Mouse (Mus musculus) limb, embryonic 14.5 days (tissue): ENCODE measurements around the gene Cfap73. TPM values are rescaled to one million over a fixed set of nuclear protein-coding genes. Genes with fewer than 3 reads are reported as not detected.

Experiments
- ATAC-seq: fragments of 200-750 bp; cut with Nextera tagmentation; 2 replicates; pipeline ENCODE4 v1.8.0; 2017; ENCODE audit warnings: low read depth, moderate number of reproducible peaks, moderate TSS enrichment; ENCODE audit not compliant: low FRiP score
- DNase-seq: peaks from one replicate; pipeline ENCODE4 v3.0.0-alpha.2; 2015; ENCODE audit warnings: low spot score
- H3K27ac ChIP-seq: fragments of 300-500 bp; sonication (generic); replicated peaks from 2 replicates; pipeline ENCODE4 v1.5.1; 2014; ENCODE audit warnings: low read depth, mild to moderate bottlenecking, low read length, moderate library complexity, mixed read lengths
- H3K27me3 ChIP-seq: fragments of 300-500 bp; sonication (generic); 2 replicates; pipeline ENCODE4 v1.6.1; 2014; ENCODE audit warnings: low read length, mixed read lengths; ENCODE audit not compliant: control insufficient read depth, insufficient read depth
- H3K36me3 ChIP-seq: fragments of 300-500 bp; sonication (generic); 2 replicates; pipeline ENCODE4 v1.6.1; 2014; ENCODE audit warnings: mild to moderate bottlenecking, low read length, moderate library complexity, mixed read lengths; ENCODE audit not compliant: control insufficient read depth, insufficient read depth
- H3K4me1 ChIP-seq: fragments of 300-500 bp; sonication (generic); 2 replicates; pipeline ENCODE4 v1.6.1; 2014; ENCODE audit warnings: antibody characterized with exemption, low read length, mixed read lengths; ENCODE audit not compliant: control insufficient read depth, insufficient read depth
- H3K4me2 ChIP-seq: fragments of 300-500 bp; sonication (generic); replicated peaks from 2 replicates; pipeline ENCODE4 v1.6.1; 2014; ENCODE audit warnings: low read depth, mild to moderate bottlenecking, low read length, moderate library complexity; ENCODE audit not compliant: severe bottlenecking
- H3K4me3 ChIP-seq: fragments of 300-500 bp; sonication (generic); replicated peaks from 2 replicates; pipeline ENCODE4 v1.5.1; 2014; ENCODE audit warnings: low read length
- H3K9ac ChIP-seq: fragments of 300-500 bp; sonication (generic); 2 replicates; pipeline ENCODE4 v1.6.1; 2014; ENCODE audit warnings: mild to moderate bottlenecking, low read depth, low read length, moderate library complexity; ENCODE audit not compliant: severe bottlenecking
- H3K9me3 ChIP-seq: fragments of 300-500 bp; sonication (generic); 2 replicates; pipeline ENCODE4 v1.6.1; 2016; ENCODE audit warnings: low read length; ENCODE audit not compliant: control insufficient read depth
- POLR2A ChIP-seq: fragments of 200-500 bp; IDR thresholded peaks from 2 replicates; pipeline ENCODE4 v1.8.0; 2012; ENCODE audit warnings: inconsistent platforms, mild to moderate bottlenecking, moderate library complexity, borderline replicate concordance; ENCODE audit not compliant: insufficient read depth, insufficient read length; ENCODE audit errors: extremely low read depth
- WGBS: fragments of 180-500 bp; shearing (Covaris S2); extraction: QIAGEN DNeasy Blood & Tissue Kit; methylation state at CpG from one replicate; pipeline ENCODE4 v1.1.7; 2014; 5-methylcytosine and 5-hydroxymethylcytosine counted together
- polyA plus RNA-seq, 2 experiments: library from polyadenylated mRNA; depleted of rRNA in 1 of 2; stranded (reverse) in 1 of 2; unstranded in 1 of 2; fragments of >200 nt; fragmentation: Nextera tagmentation in 1 of 2; extraction: Ambion mirVana in 1 of 2; gene quantifications; 2 replicates each; pipeline versions ENCODE4 v1.2.1 to v1.2.3; 2012 to 2014

The Cfap73 gene
- polyA plus RNA-seq, 2 experiments = not detected

GRCm38 (mm10) chr5:120606590-120607200 lies 27.3 kb downstream of the Cfap73 start:
- DNase-seq = no peak
- Histone ChIP-seq H3K4me3 (no peak overlapping the region), H3K27ac (no peak overlapping the region), H3K9me3 (no peaks in the 10 kb centered on the region), H3K36me3 (0 out of 2 replicates have a peak, but pooled peaks cover 10% of the 10 kb centered on the region), H3K27me3 (no peaks in the 10 kb centered on the region), H3K4me1 (peaks cover 8% of the 10 kb centered on the region), H3K4me2 (no peak overlapping the region), H3K9ac (no peak overlapping the region)
- no peak for TF ChIP-seq POLR2A
- 66% methylated on average over 25 of the region's 25 CpGs for WGBS
- ATAC-seq = no peak

- Histone ChIP-seq H3K36me3 (0 out of 2 replicates have a peak, but pooled peaks cover 10% of the 10 kb centered on the region), H3K4me3 (peak overlapping the region; percentile 35), H3K9ac (0 out of 2 replicates have a peak overlapping the region, but pooled peaks have one; percentile 25), H3K27ac (no peak overlapping the region), H3K4me1 (no peaks in the 10 kb centered on the region), H3K9me3 (no peaks in the 10 kb centered on the region), H3K27me3 (no peaks in the 10 kb centered on the region), H3K4me2 (peak overlapping the region; percentile 61)
- ATAC-seq (peak; percentile 79), DNase-seq (peak; percentile 94)
- WGBS = 3% methylated on average over 7 of the region's 8 CpGs
- TF ChIP-seq POLR2A = 0 out of 2 replicates have a peak, but pooled peaks have one; percentile 23
Measured at GRCm38 (mm10) chr5:120605688-120606087, 28.3 kb downstream of the Cfap73 start.

GRCm38 (mm10) chr5:120605241-120605661 lies 28.8 kb downstream of the Cfap73 start:
- peak; percentile 14; the same call in 1 of the 2 replicates for ATAC-seq

GRCm38 (mm10) chr5:120604839-120605238 lies 29.2 kb downstream of the Cfap73 start:
- Histone ChIP-seq H3K36me3 (0 out of 2 replicates have a peak, but pooled peaks cover 10% of the 10 kb centered on the region), H3K4me2 (peak overlapping the region; percentile 61), H3K27ac (no peak overlapping the region), H3K27me3 (no peaks in the 10 kb centered on the region), H3K9ac (0 out of 2 replicates have a peak overlapping the region, but pooled peaks have one; percentile 25), H3K4me3 (peak overlapping the region; percentile 35), H3K9me3 (no peaks in the 10 kb centered on the region), H3K4me1 (no peaks in the 10 kb centered on the region)
- ATAC-seq (peak; percentile 46; the same call in 1 of the 2 replicates), DNase-seq (peak; percentile 76)
- WGBS = 4% methylated on average over 6 of the region's 6 CpGs
- TF ChIP-seq POLR2A = no peak

More at GRCm38 (mm10) chr5:120605241-120605661, 28.8 kb downstream of the Cfap73 start:
- no peak for TF ChIP-seq POLR2A
- Histone ChIP-seq H3K36me3 (0 out of 2 replicates have a peak, but pooled peaks cover 10% of the 10 kb centered on the region), H3K4me3 (peak overlapping the region; percentile 35), H3K9ac (peak overlapping the region; percentile 25; the same call in 1 of the 2 replicates), H3K4me2 (peak overlapping the region; percentile 61), H3K9me3 (no peaks in the 10 kb centered on the region), H3K27me3 (no peaks in the 10 kb centered on the region), H3K4me1 (no peaks in the 10 kb centered on the region), H3K27ac (no peak overlapping the region)
- DNase-seq = no peak
- WGBS = 4% methylated on average over 10 of the region's 10 CpGs

- DNase-seq = no peak
- no peaks in the 10 kb centered on the region for H3K27me3 ChIP-seq
- no peak overlapping the region for H3K9ac ChIP-seq
- WGBS = 52% methylated on average over 7 of the region's 7 CpGs
- 0 out of 2 replicates have a peak, but pooled peaks cover 4% of the 10 kb centered on the region for H3K36me3 ChIP-seq
- ATAC-seq = no peak
- no peak for TF ChIP-seq POLR2A
- no peaks in the 10 kb centered on the region for H3K9me3 ChIP-seq
- no peaks in the 10 kb centered on the region for H3K4me1 ChIP-seq
- no peak overlapping the region for H3K27ac ChIP-seq
- no peak overlapping the region for H3K4me3 ChIP-seq
- no peak overlapping the region for H3K4me2 ChIP-seq
Measured at GRCm38 (mm10) chr5:120603515-120603914, 30.5 kb downstream of the Cfap73 start.
